Mouse (Mus musculus) embryo, embryonic 11.5 days (tissue): ENCODE measurements around the gene Ccrl2.

Source experiments
- DNase-seq: peaks from one replicate; pipeline ENCODE4 v3.0.0-alpha.2; 2012; ENCODE audit warnings: low read depth, low spot score

The Ccrl2 gene

GRCm38 (mm10) chr9:111056798-111057543 lies at the start of gene Ccrl2:
Gene Ccrl2, minus strand, starts transcription at chr9:111057519.
- no peak for DNase-seq

GRCm38 (mm10) chr9:111103893-111104292 lies 46.6 kb upstream of the Ccrl2 start:
- DNase-seq = no peak

- DNase-seq = no peak
Observed at GRCm38 (mm10) chr9:111103293-111103692, 46.0 kb upstream of the Ccrl2 start.

GRCm38 (mm10) chr9:111100406-111100805 lies 43.1 kb upstream of the Ccrl2 start:
- DNase-seq = no peak

- DNase-seq = no peak
Observed at GRCm38 (mm10) chr9:111097543-111097942, 40.2 kb upstream of the Ccrl2 start.

GRCm38 (mm10) chr9:111096419-111097326 lies 39.4 kb upstream of the Ccrl2 start:
- no peak for DNase-seq

GRCm38 (mm10) chr9:111095710-111096109 lies 38.4 kb upstream of the Ccrl2 start:
- no peak for DNase-seq

- no peak for DNase-seq
Observed at GRCm38 (mm10) chr9:111094626-111095025, 37.3 kb upstream of the Ccrl2 start.

- DNase-seq = peak; percentile 22
Observed at GRCm38 (mm10) chr9:111093094-111093493, 35.8 kb upstream of the Ccrl2 start.

- DNase-seq = no peak
Observed at GRCm38 (mm10) chr9:111092657-111093056, 35.3 kb upstream of the Ccrl2 start.

GRCm38 (mm10) chr9:111088886-111089285 lies 31.6 kb upstream of the Ccrl2 start:
- no peak for DNase-seq

- no peak for DNase-seq
Observed at GRCm38 (mm10) chr9:111087960-111088359, 30.6 kb upstream of the Ccrl2 start.

GRCm38 (mm10) chr9:111086995-111087606 lies 29.8 kb upstream of the Ccrl2 start:
- DNase-seq = no peak

- no peak for DNase-seq
Observed at GRCm38 (mm10) chr9:111086137-111086536, 28.8 kb upstream of the Ccrl2 start.

GRCm38 (mm10) chr9:111085329-111085728 lies 28.0 kb upstream of the Ccrl2 start:
- no peak for DNase-seq

GRCm38 (mm10) chr9:111081765-111082164 lies 24.4 kb upstream of the Ccrl2 start:
- DNase-seq = no peak

GRCm38 (mm10) chr9:111080801-111081200 lies 23.5 kb upstream of the Ccrl2 start:
- no peak for DNase-seq

- DNase-seq = no peak
Observed at GRCm38 (mm10) chr9:111077745-111078144, 20.4 kb upstream of the Ccrl2 start.

GRCm38 (mm10) chr9:111072971-111073370 lies 15.7 kb upstream of the Ccrl2 start:
- DNase-seq = no peak

- no peak for DNase-seq
Observed at GRCm38 (mm10) chr9:111072175-111072574, 14.9 kb upstream of the Ccrl2 start.

GRCm38 (mm10) chr9:111070546-111070961 lies 13.2 kb upstream of the Ccrl2 start:
- peak; percentile 38 for DNase-seq

GRCm38 (mm10) chr9:111067052-111067451 lies 9.7 kb upstream of the Ccrl2 start:
- no peak for DNase-seq
